Mouse (Mus musculus) megakaryocyte-erythroid progenitor cell, adult 5-6 weeks (primary cell): ENCODE measurements around the gene Aup1. TPM values are rescaled to one million over a fixed set of nuclear protein-coding genes. Genes with fewer than 3 reads are reported as not detected.
A peak's percentile ranks its signal among the peaks of the same experiment; 100 is the strongest.

ENCODE experiments used
- ATAC-seq: replicated peaks from 2 replicates; pipeline ENCODE4 v1.8.0; 2016; ENCODE audit warnings: mild to moderate bottlenecking, inconsistent platforms; ENCODE audit not compliant: severe bottlenecking, poor library complexity, low FRiP score, low TSS enrichment
- total RNA-seq, 2 experiments: library from RNA; stranded (forward) in 1 of 2; stranded (reverse) in 1 of 2; fragments of 200-1000, 215-1000 nt in 1 of 2; fragments of >200 nt in 1 of 2; fragmentation: Nextera tagmentation in 1 of 2; gene quantifications; 2 replicates each; pipeline ENCODE4 v1.2.3; 2014 to 2017

Aup1 gene
- 246 and 368 TPM in 2 replicates for total RNA-seq (2014; fragmentation: Nextera tagmentation)
- total RNA-seq (2017), result 115 and 128 TPM in 2 replicates

- peak; percentile 88 for ATAC-seq
Measured at GRCm38 (mm10) chr6:83054074-83054851, at the start of gene Aup1. Aup1 (plus strand) TSS chr6:83054521.

- ATAC-seq, result no peak
Measured at GRCm38 (mm10) chr6:83004872-83005271, 49.4 kb upstream of the Aup1 start.

GRCm38 (mm10) chr6:83005444-83006011, 48.8 kb upstream of the Aup1 start:
- no peak for ATAC-seq

GRCm38 (mm10) chr6:83006114-83006513, 48.2 kb upstream of the Aup1 start:
- ATAC-seq, result no peak

GRCm38 (mm10) chr6:83008659-83009058, 45.7 kb upstream of the Aup1 start:
- no peak for ATAC-seq

GRCm38 (mm10) chr6:83010010-83010409, 44.3 kb upstream of the Aup1 start:
- ATAC-seq, result peak; percentile 52; the same call in 1 of the 2 replicates

GRCm38 (mm10) chr6:83011255-83011654, 43.1 kb upstream of the Aup1 start:
- ATAC-seq, result no peak

GRCm38 (mm10) chr6:83011756-83012155, 42.6 kb upstream of the Aup1 start:
- no peak for ATAC-seq

GRCm38 (mm10) chr6:83013444-83013843, 40.9 kb upstream of the Aup1 start:
- no peak for ATAC-seq

GRCm38 (mm10) chr6:83014482-83015466, 39.5 kb upstream of the Aup1 start:
- peak; percentile 89 for ATAC-seq

GRCm38 (mm10) chr6:83015749-83016148, 38.6 kb upstream of the Aup1 start:
- no peak for ATAC-seq

GRCm38 (mm10) chr6:83017190-83017589, 37.1 kb upstream of the Aup1 start:
- no peak for ATAC-seq

GRCm38 (mm10) chr6:83019044-83019443, 35.3 kb upstream of the Aup1 start:
- no peak for ATAC-seq

GRCm38 (mm10) chr6:83020121-83020520, 34.2 kb upstream of the Aup1 start:
- ATAC-seq, result peak; percentile 72

GRCm38 (mm10) chr6:83020836-83021593, 33.3 kb upstream of the Aup1 start:
- ATAC-seq, result no peak

- ATAC-seq, result no peak
Measured at GRCm38 (mm10) chr6:83023008-83023407, 31.3 kb upstream of the Aup1 start.

GRCm38 (mm10) chr6:83023786-83024185, 30.5 kb upstream of the Aup1 start:
- no peak for ATAC-seq

- no peak for ATAC-seq
Measured at GRCm38 (mm10) chr6:83024421-83024820, 29.9 kb upstream of the Aup1 start.

- ATAC-seq, result no peak
Measured at GRCm38 (mm10) chr6:83025221-83025620, 29.1 kb upstream of the Aup1 start.
